Mouse (Mus musculus) skeletal muscle tissue, adult 2 months (tissue): ENCODE measurements at regions not wholly inside any gene's neighbourhood (a gene's known extent, or its start where the extent isn't known, plus 50 kb on each side); places are given as distances from the start of the nearest gene placed in this dataset.

ENCODE experiments used
- DNase-seq: peaks from one replicate; pipeline ENCODE4 v3.0.0-alpha.2; 2012; ENCODE audit warnings: low read depth, low spot score

GRCm38 (mm10) chr10:92091480-92092395 lies 630.5 kb downstream of the Nedd1 start:
- DNase-seq, result no peak

GRCm38 (mm10) chr10:92082111-92082510 lies 640.1 kb downstream of the Nedd1 start:
- peak; percentile 32 for DNase-seq

- peak; percentile 42 for DNase-seq
Observed at GRCm38 (mm10) chr10:92081199-92081598, 641.0 kb downstream of the Nedd1 start.

- DNase-seq, result no peak
Observed at GRCm38 (mm10) chr10:92079421-92079820, 642.8 kb downstream of the Nedd1 start.

- no peak for DNase-seq
Observed at GRCm38 (mm10) chr10:92077291-92077690, 644.9 kb downstream of the Nedd1 start.

- no peak for DNase-seq
Observed at GRCm38 (mm10) chr10:92076754-92077153, 645.5 kb downstream of the Nedd1 start.

- no peak for DNase-seq
Observed at GRCm38 (mm10) chr10:92075469-92075868, 646.8 kb downstream of the Nedd1 start.

- no peak for DNase-seq
Observed at GRCm38 (mm10) chr10:92074698-92075394, 647.4 kb downstream of the Nedd1 start.

- no peak for DNase-seq
Observed at GRCm38 (mm10) chr10:92073873-92074390, 648.3 kb downstream of the Nedd1 start.

- DNase-seq, result no peak
Observed at GRCm38 (mm10) chr10:92044783-92045182, 677.4 kb downstream of the Nedd1 start.

GRCm38 (mm10) chr10:92036176-92036575 lies 686.0 kb downstream of the Nedd1 start:
- no peak for DNase-seq

GRCm38 (mm10) chr10:92030221-92030620 lies 692.0 kb downstream of the Nedd1 start:
- DNase-seq, result no peak

GRCm38 (mm10) chr10:92024203-92024602 lies 698.0 kb downstream of the Nedd1 start:
- DNase-seq, result no peak

GRCm38 (mm10) chr10:92021036-92021435 lies 701.2 kb downstream of the Nedd1 start:
- DNase-seq, result no peak

- DNase-seq, result no peak
Observed at GRCm38 (mm10) chr10:92009551-92009950, 712.7 kb downstream of the Nedd1 start.

- DNase-seq, result peak; percentile 81
Observed at GRCm38 (mm10) chr10:92007891-92008290, 714.3 kb downstream of the Nedd1 start.

- no peak for DNase-seq
Observed at GRCm38 (mm10) chr10:92006467-92006866, 715.8 kb downstream of the Nedd1 start.

- no peak for DNase-seq
Observed at GRCm38 (mm10) chr10:91991040-91991439, 731.2 kb downstream of the Nedd1 start.

GRCm38 (mm10) chr10:91988364-91988763 lies 733.9 kb downstream of the Nedd1 start:
- DNase-seq, result no peak

- no peak for DNase-seq
Observed at GRCm38 (mm10) chr10:91979841-91980240, 742.4 kb downstream of the Nedd1 start.

GRCm38 (mm10) chr10:91971951-91972350 lies 750.3 kb downstream of the Nedd1 start:
- DNase-seq, result no peak

GRCm38 (mm10) chr10:91967570-91968310 lies 754.5 kb downstream of the Nedd1 start:
- DNase-seq, result no peak
